Mouse (Mus musculus) c-Kit-positive CD71-positive TER-119-negative erythroid progenitor cells, embryonic 14.5 days (primary cell): ENCODE measurements around the gene Sun3.

ENCODE experiments used
- DNase-seq: peaks from one replicate; pipeline ENCODE4 v3.0.0-alpha.2; 2013; ENCODE audit warnings: low read depth

Sun3 gene

DNA sequence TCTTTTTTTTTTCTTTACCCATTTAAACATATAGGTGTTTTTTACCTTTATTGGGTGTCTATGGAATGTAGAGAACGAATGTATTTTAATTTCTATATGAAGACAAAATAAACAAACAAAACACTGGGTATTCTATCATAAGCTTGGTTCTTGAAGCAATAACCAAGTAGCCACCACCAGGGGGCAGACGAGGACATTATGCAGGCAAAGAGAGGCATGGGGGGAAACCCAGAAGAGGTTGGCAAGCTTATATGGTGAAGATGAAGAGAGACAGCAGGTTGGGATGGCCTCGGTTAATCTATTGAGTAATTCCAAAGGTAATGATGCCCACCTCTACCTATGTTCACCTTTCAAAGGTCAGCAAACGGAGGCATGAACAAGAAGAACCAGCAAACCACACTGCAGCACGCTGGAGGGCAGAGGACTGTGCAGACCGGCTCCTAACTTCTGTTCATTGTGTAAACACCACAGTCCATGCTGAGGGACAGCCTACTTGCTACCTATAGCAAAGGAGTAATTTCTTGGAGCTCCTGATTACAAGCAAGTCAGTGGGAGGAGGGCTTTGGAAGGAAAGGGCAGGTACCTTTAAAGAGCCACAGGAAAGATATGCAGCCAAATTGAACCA lies 65.4 kb downstream of the Sun3 start:
- DNase-seq, result peak; percentile 51

DNA sequence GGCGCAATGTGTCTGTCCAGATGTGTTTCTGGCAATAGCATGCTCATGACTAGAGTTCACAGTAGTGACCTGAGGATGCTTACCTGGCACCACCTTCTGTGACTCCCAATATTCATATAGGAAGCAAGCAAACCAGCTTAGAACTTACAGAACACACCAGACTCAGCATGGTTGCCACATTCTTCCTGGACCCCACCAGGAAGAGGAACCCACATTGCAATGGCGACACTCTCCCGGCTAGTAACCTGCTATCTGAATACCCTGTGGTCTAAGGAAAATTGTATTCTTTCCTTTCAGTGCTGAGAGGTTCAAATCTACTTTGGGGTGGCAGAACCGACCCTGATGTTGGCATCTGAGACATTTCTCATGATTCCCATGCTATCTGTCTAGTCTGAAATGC lies 70.6 kb downstream of the Sun3 start:
- no peak for DNase-seq

DNA sequence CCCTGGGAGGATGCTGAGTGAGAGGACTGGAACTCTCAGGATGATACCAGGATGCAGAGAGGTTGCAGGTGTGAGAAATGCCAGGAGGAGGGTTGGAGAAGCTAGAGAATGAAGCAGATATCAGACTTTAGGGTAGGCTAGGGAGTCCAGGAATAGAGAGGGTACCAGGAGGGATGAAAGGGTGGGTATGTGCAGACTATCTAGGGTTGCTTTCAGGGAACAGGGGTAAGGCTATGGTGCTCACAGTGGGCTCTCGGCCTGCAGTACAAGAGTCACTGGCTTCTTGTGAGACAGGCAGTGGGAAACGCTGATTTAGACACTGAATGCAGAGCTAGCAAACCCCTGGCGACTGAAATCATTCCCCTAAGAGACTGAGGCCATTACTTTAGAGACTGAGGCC lies 75.6 kb downstream of the Sun3 start, which contains the start of gene Pkd1l1:
Pkd1l1 (minus strand) TSS at position 101 of the 400 bp plus-strand sequence.
- no peak for DNase-seq

DNA sequence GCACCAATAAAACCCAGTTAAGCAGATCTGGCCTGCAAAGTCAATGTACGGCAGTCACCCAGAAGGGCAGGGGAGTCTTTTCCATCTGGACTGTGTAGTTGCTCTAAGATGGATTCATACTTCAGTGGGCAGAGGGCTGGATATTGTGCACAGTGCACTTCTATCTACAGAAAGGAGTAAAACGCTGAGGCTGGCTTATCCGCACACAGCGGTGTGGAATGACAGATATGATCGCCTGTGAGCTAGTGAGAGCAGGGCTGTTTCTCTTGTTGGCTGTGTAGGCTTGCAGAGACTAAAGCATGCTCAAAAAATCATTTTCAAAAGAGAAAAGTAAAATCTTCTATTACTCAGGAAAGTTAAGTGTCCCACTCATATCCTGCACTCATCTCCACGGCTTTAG lies 76.7 kb downstream of the Sun3 start:
- DNase-seq, result no peak

DNA sequence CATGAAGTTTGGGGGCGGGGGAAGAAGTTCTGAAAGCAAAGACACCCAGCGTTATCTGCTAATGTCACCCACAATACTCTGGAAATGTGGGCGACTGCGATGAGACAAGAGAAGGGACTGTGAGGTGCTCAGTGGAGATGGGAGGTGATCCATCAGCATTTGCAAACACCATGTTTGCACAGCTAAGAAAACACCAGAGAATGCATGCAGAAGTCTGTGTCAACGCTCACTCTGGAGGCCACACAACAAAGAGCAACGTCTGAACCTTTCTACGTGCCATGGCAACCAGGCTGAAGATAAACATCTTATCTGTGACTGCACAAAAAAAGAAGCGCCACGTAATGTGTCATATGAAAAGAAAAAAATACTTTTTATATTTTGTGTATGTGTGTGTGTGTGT lies 78.3 kb downstream of the Sun3 start:
- DNase-seq, result peak; percentile 75

DNA sequence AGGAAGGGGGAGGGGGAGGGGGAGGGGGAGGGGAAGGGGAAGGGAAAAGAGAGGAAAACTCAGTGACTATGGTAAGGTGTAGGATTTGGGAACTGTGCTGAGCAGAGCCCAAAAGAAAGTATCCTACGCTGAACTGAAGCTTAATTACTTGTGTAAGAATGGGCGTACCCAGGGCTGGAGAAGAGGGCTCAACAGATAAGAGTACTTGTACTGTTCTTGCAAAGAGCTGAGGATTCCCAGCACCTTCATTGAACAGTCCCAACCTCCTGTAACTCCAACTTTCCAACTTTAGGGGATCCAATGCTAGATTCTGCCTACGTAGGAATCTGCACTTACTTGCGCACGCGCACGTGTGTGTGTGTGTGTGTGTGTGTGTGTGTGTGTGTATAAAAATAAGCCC lies 80.7 kb downstream of the Sun3 start:
- DNase-seq, result no peak
